11 mouse cellular contexts compared by ENCODE assay signal in genomic region chrX:17544860-17545492, GRCm38 (mm10). TPM values are rescaled to one million over a fixed set of nuclear protein-coding genes. Genes with fewer than 3 reads are reported as not detected.
DNase-seq lines count a peak whose midpoint lies in the region; ATAC-seq lines count a peak whose summit lies in the region.
"Had no signal": no experiment of that assay in that cellular context is flagged by ENCODE, and none has a peak within 500 bp of the region (broad histone marks: within the 10 kb centered on the region; RNA-seq: fewer than 3 reads in every experiment).

No protein-coding gene starts in this region.

- no peak for ATAC-seq in monocyte, adult 5-6 weeks (replicated peaks; ENCODE audit: insufficient number of reproducible peaks, low FRiP score, low TSS enrichment, poor library complexity, severe bottlenecking)

- peak; percentile 23 to 33 for DNase-seq in cerebellum, adult 18-20 months
- no peak for DNase-seq in cerebellum, postnatal 4 days (ENCODE audit: low spot score in 2 of 2)
- peak; percentile 34 for DNase-seq in kidney, adult 9 months
- DNase-seq in kidney, adult 11 months, result no peak
- DNase-seq in NIH3T3 (ENCODE audit: low read depth), result peak; percentile 48
- DNase-seq in fibroblast of lung, adult 2 months (ENCODE audit: low read depth), result peak; percentile 51
- no peak for DNase-seq in urinary bladder, adult 2 months (ENCODE audit: low spot score)
- DNase-seq: adrenal gland, postnatal 10 days; embryo, embryonic 11 days; thymus, adult 2 months had no signal

RNA-seq across cellular contexts. Expression of gene Fundc1, which starts 27.1 kb away (rescaled TPM):
- total RNA-seq in monocyte, adult 5-6 weeks (2017), result 28.7 to 39.1 TPM (median 37.4 TPM) in 3 replicates
- polyA plus RNA-seq in urinary bladder, adult 2 months (2012; rRNA removed), result 24.7 and 29.0 TPM in 2 replicates

Comparison
In these comparisons a context has a peak if more than half of its experiments do, and no peak if none do; other contexts are left out.
1. DNase-seq: peak in cerebellum, adult 18-20 months (2 of 2), kidney, adult 9 months (single experiment), NIH3T3 (single experiment) and fibroblast of lung, adult 2 months (single experiment); none in cerebellum, postnatal 4 days (0 of 2), kidney, adult 11 months (single experiment) and urinary bladder, adult 2 months (single experiment).